Mouse (Mus musculus) G1E (cell line): ENCODE results near the gene Cenpk. TPM values are rescaled to one million over a fixed set of nuclear protein-coding genes. Genes with fewer than 3 reads are reported as not detected.

ENCODE experiments used
- ATAC-seq: 2 replicates; pipeline ENCODE4 v1.8.0; 2016; ENCODE audit warnings: mild to moderate bottlenecking; ENCODE audit not compliant: insufficient number of reproducible peaks, poor library complexity, low FRiP score, severe bottlenecking; ENCODE audit errors: extremely low read depth
- DNase-seq: peaks from one replicate; pipeline ENCODE4 v3.0.0; 2012; ENCODE audit warnings: low spot score
- H3K27me3 ChIP-seq: 2 replicates; pipeline ENCODE4 v1.6.1; 2012; ENCODE audit warnings: mild to moderate bottlenecking, low read length, inconsistent platforms; ENCODE audit not compliant: insufficient read depth
- H3K36me3 ChIP-seq: replicated peaks from 2 replicates; pipeline ENCODE3; 2012; ENCODE audit warnings: mild to moderate bottlenecking, inconsistent platforms
- H3K4me1 ChIP-seq: 2 replicates; pipeline ENCODE4 v1.6.1; 2012; ENCODE audit warnings: low read depth, low read length, inconsistent platforms, mixed read lengths; ENCODE audit not compliant: insufficient read depth
- H3K4me3 ChIP-seq: 2 replicates; pipeline ENCODE4 v1.5.1; 2012; ENCODE audit warnings: low read depth, mild to moderate bottlenecking, inconsistent platforms, low read length, moderate library complexity, mixed read lengths
- H3K9me3 ChIP-seq: replicated peaks from 2 replicates; pipeline ENCODE4 v1.6.1; 2012; ENCODE audit warnings: inconsistent platforms
- CTCF ChIP-seq: IDR thresholded peaks from 2 replicates; pipeline ENCODE4 v1.5.1; 2012; ENCODE audit warnings: low read depth, low read length, inconsistent platforms, mixed read lengths
- GATA1 ChIP-seq: IDR thresholded peaks from 2 replicates; pipeline ENCODE4 v1.6.1; 2012; ENCODE audit warnings: borderline replicate concordance, low read length, inconsistent platforms, mixed read lengths
- GATA2 ChIP-seq: IDR thresholded peaks from 2 replicates; pipeline ENCODE4 v1.6.1; 2012; ENCODE audit warnings: low read depth, low read length, inconsistent platforms, borderline replicate concordance
- POLR2AphosphoS5 ChIP-seq: IDR thresholded peaks from 2 replicates; pipeline ENCODE4 v1.6.1; 2012; ENCODE audit warnings: low read depth, low read length, inconsistent platforms; ENCODE audit not compliant: insufficient replicate concordance
- TAL1 ChIP-seq: conservative IDR thresholded peaks from 2 replicates; pipeline ENCODE4 v1.6.1; 2012; ENCODE audit warnings: low read depth, low read length, inconsistent platforms, mixed read lengths
- polyA plus RNA-seq: library from polyadenylated mRNA; stranded (reverse); fragments of >175 nt; gene quantifications from 2 replicates; pipeline ENCODE4 v1.2.3, GENCODE M21; 2012
- total RNA-seq, 2 experiments: library from RNA; stranded (forward) in 1 of 2; stranded (reverse) in 1 of 2; fragments of 200-1000 nt in 1 of 2; fragments of >200 nt in 1 of 2; fragmentation: Nextera tagmentation in 1 of 2; gene quantifications; 2 replicates each; pipeline ENCODE4 v1.2.3; 2014 to 2017

The Cenpk gene
- total and polyA plus RNA-seq, 3 experiments, result 6.2 to 119 (median 83.0) TPM

DNA sequence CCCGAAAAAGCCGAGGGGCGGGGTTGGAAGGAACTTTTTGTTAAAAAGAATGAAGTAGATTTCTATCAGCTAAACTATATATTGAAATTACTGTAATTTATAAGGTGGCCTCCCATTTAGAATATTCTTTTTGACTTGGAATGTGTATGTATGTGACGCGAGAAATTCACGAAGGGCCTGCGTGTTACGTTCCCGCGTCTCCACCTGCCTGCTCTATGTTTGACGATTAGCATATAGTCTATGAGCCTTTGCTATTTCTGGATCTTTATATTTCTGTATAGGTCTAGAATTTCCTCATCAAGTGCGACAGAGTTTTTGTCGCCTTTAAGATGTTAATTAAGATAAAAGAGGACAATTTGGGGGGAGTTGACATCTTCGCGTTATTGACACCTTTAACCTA lies 770 bp downstream of the Cenpk start:
- Histone ChIP-seq H3K4me1 (peaks cover 9% of the 10 kb centered on the region), H3K27me3 (no peaks in the 10 kb centered on the region), H3K9me3 (no peaks in the 10 kb centered on the region), H3K36me3 (peaks cover 18% of the 10 kb centered on the region), H3K4me3 (peak overlapping the region; percentile 83)
- ATAC-seq, result no peak
- no peak for DNase-seq
- no peak for TF ChIP-seq CTCF
- TF ChIP-seq POLR2AphosphoS5, result no peak
- no peak for TF ChIP-seq GATA1
- no peak for TF ChIP-seq GATA2

DNA sequence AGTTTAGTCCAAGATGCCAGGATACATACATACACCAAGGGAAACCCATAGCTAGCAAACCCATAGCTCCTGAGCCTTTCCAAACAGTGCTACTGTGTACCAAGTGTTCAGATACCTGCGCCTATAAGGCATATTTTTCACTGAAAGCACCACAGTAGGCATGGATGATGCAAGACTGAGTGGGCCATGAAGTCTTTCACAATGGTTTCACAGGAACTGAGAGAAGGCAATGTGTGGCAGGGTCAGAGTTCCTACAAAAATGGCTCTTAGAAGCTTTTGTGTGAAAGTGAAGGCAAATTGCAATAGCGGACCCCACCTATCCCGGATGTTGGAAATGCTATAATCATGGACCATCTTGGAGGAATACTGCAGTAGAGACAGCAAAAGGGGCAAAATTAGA lies 30.6 kb downstream of the Cenpk start:
- Histone ChIP-seq H3K27me3 (0 out of 2 replicates have a peak, but pooled peaks cover 3% of the 10 kb centered on the region), H3K4me1 (no peaks in the 10 kb centered on the region), H3K36me3 (no peaks in the 10 kb centered on the region), H3K4me3 (no peak overlapping the region), H3K9me3 (no peaks in the 10 kb centered on the region)
- ATAC-seq (no peak), DNase-seq (no peak)
- no peak for TF ChIP-seq GATA1
- TF ChIP-seq CTCF, result no peak
- no peak for TF ChIP-seq GATA2
- no peak for TF ChIP-seq TAL1
- no peak for TF ChIP-seq POLR2AphosphoS5

DNA sequence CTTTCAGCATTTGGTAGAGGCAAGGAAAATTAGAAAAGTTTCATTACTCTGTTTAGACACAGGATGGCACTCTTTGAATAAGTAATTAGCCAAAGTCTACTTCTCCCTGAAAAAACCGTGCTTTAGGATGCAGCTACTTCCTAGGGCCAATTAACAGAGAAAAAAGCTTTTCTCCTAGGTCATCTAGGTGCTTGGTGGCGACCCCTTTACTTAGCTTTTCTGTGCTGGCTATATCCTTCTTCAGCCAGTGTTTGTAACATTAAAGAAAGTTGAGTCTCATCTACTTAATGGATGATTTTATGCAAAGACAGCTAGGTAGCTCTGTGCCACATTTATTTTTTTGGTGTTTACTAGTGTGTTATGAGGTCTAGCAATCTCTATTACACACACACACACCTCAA lies 56.6 kb downstream of the Cenpk start:
- DNase-seq, result peak; percentile 22
- peak overlapping the region; percentile 69; the same call in 1 of the 2 replicates for H3K4me3 ChIP-seq

GRCm38 (mm10) chr13:104285737-104286311 lies 57.4 kb downstream of the Cenpk start:
- Histone ChIP-seq H3K36me3 (no peaks in the 10 kb centered on the region), H3K4me1 (peaks cover 17% of the 10 kb centered on the region), H3K27me3 (no peaks in the 10 kb centered on the region), H3K4me3 (peak overlapping the region; percentile 69), H3K9me3 (no peaks in the 10 kb centered on the region)
- no peak for TF ChIP-seq CTCF
- TF ChIP-seq GATA2, result no peak
- TF ChIP-seq GATA1, result no peak
- no peak for TF ChIP-seq POLR2AphosphoS5
- TF ChIP-seq TAL1, result no peak
- DNase-seq, result no peak
- no peak for ATAC-seq

More for the DNA sequence above, 56.6 kb downstream of the Cenpk start:
- Histone ChIP-seq H3K36me3 (no peaks in the 10 kb centered on the region), H3K9me3 (no peaks in the 10 kb centered on the region), H3K4me1 (peaks cover 17% of the 10 kb centered on the region), H3K27me3 (no peaks in the 10 kb centered on the region)
- TF ChIP-seq TAL1 (no peak), GATA2 (no peak), CTCF (no peak), POLR2AphosphoS5 (no peak), GATA1 (no peak)
- ATAC-seq, result no peak

DNA sequence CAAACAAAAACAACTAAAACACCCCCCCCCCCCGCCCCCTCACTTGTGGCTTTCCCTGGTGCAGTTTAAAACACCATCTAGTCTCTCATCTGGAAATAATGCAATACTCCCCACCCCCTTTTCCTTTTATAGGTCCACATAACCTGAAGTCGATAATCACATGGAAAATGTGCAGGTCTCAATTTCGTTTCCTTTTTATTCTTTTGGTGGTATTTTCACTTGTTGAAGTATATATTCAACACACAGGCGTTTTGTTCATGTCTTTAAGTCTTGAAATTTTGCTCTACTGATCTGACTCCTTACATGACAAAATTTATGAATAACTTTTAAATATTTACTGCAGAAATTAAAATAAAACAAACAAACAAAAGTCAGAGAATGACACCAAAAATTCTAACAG lies 57.9 kb downstream of the Cenpk start:
- Histone ChIP-seq H3K27me3 (no peaks in the 10 kb centered on the region), H3K4me3 (peak overlapping the region; percentile 69), H3K9me3 (no peaks in the 10 kb centered on the region), H3K36me3 (no peaks in the 10 kb centered on the region), H3K4me1 (peaks cover 17% of the 10 kb centered on the region)
- TF ChIP-seq GATA1 (no peak), POLR2AphosphoS5 (no peak), CTCF (no peak), GATA2 (no peak), TAL1 (no peak)
- DNase-seq, result no peak
- no peak for ATAC-seq

GRCm38 (mm10) chr13:104286897-104287309 lies 58.5 kb downstream of the Cenpk start:
- Histone ChIP-seq H3K9me3 (no peaks in the 10 kb centered on the region), H3K27me3 (no peaks in the 10 kb centered on the region), H3K4me3 (peak overlapping the region; percentile 69), H3K4me1 (peaks cover 17% of the 10 kb centered on the region), H3K36me3 (no peaks in the 10 kb centered on the region)
- DNase-seq (peak; percentile 58), ATAC-seq (peak; percentile 96)
- no peak for TF ChIP-seq CTCF
- no peak for TF ChIP-seq GATA2
- TF ChIP-seq TAL1, result no peak
- no peak for TF ChIP-seq POLR2AphosphoS5
- no peak for TF ChIP-seq GATA1
